Mouse (Mus musculus) embryo, embryonic 11 days (tissue): Measurements from ENCODE around the gene Grk2.
A peak's percentile ranks its signal among the peaks of the same experiment; 100 is the strongest.
"Not testable (repeated sequence)": the region's sequence is repeated elsewhere in the genome, so short reads cannot be mapped to it uniquely, and the experiment has no call there.

Source experiments
- DNase-seq: peaks from one replicate; pipeline ENCODE4 v3.0.0-alpha.2; 2015

Grk2 gene

GRCm38 (mm10) chr19:4268566-4269361 lies 37.3 kb downstream of the Grk2 start, which contains the start of gene Ssh3:
Ssh3 (minus strand) TSS chr19:4269180.
- DNase-seq, result peak; percentile 46

GRCm38 (mm10) chr19:4265956-4266355 lies 40.1 kb downstream of the Grk2 start:
- DNase-seq, result no peak

- DNase-seq, result no peak
These were observed 41.7 kb downstream of the Grk2 start for GRCm38 (mm10) chr19:4264171-4264780.

- DNase-seq, result no peak
These were observed 42.3 kb downstream of the Grk2 start for GRCm38 (mm10) chr19:4263702-4264101.

- no peak for DNase-seq
These were observed 43.3 kb downstream of the Grk2 start for GRCm38 (mm10) chr19:4262756-4263155.

GRCm38 (mm10) chr19:4261038-4261698 lies 44.9 kb downstream of the Grk2 start:
- DNase-seq, result no peak

GRCm38 (mm10) chr19:4257897-4258252 lies 48.1 kb downstream of the Grk2 start:
- no peak for DNase-seq

- peak; percentile 98 for DNase-seq
These were observed 48.7 kb downstream of the Grk2 start for GRCm38 (mm10) chr19:4257216-4257896.

- DNase-seq, result no peak
These were observed 50.3 kb downstream of the Grk2 start for GRCm38 (mm10) chr19:4255583-4256162.

GRCm38 (mm10) chr19:4254230-4254629 lies 51.8 kb downstream of the Grk2 start:
- no peak for DNase-seq

- not testable (repeated sequence) for DNase-seq
These were observed 57.3 kb downstream of the Grk2 start for GRCm38 (mm10) chr19:4248683-4249082.

GRCm38 (mm10) chr19:4247010-4247409 lies 59.0 kb downstream of the Grk2 start:
- DNase-seq, result no peak

- DNase-seq, result no peak
These were observed 61.2 kb downstream of the Grk2 start for GRCm38 (mm10) chr19:4244775-4245174.

- no peak for DNase-seq
These were observed 63.6 kb downstream of the Grk2 start for GRCm38 (mm10) chr19:4242416-4242815.

- peak; percentile 62 for DNase-seq
These were observed 65.8 kb downstream of the Grk2 start for GRCm38 (mm10) chr19:4240247-4240668.
